Mouse (Mus musculus): ENCODE measurements around the gene Pde10a. TPM values are rescaled to one million over a fixed set of nuclear protein-coding genes. Genes with fewer than 3 reads are reported as not detected.
A peak's percentile ranks its signal among the peaks of the same experiment; 100 is the strongest.

The Pde10a gene
- total RNA-seq, 2 experiments from 2014 or later: 7.5 to 8.4 TPM

- DNase-seq (ENCODE audit: low spot score in 2 of 2): no peak
These were observed 410.4 kb downstream of the Pde10a start for GRCm38 (mm10) chr17:8935604-8936003.

GRCm38 (mm10) chr17:8936603-8937002, 411.4 kb downstream of the Pde10a start:
- DNase-seq (ENCODE audit: low spot score in 2 of 2): no peak

- no peak for DNase-seq (ENCODE audit: low spot score in 2 of 2)
These were observed 426.4 kb downstream of the Pde10a start for GRCm38 (mm10) chr17:8951588-8951987.

GRCm38 (mm10) chr17:8952951-8953350, 427.8 kb downstream of the Pde10a start:
- DNase-seq (ENCODE audit: low spot score in 2 of 2): no peak

GRCm38 (mm10) chr17:8958125-8958524, 433.0 kb downstream of the Pde10a start:
- no peak for DNase-seq (ENCODE audit: low spot score in 2 of 2)

- DNase-seq (ENCODE audit: low spot score in 2 of 2): no peak
These were observed 435.2 kb downstream of the Pde10a start for GRCm38 (mm10) chr17:8960386-8960785.

GRCm38 (mm10) chr17:8961097-8961496, 435.9 kb downstream of the Pde10a start:
- DNase-seq (ENCODE audit: low spot score in 2 of 2): no peak

GRCm38 (mm10) chr17:8961644-8962043, 436.5 kb downstream of the Pde10a start:
- DNase-seq (ENCODE audit: low spot score in 2 of 2): no peak

GRCm38 (mm10) chr17:8965177-8965576, 440.0 kb downstream of the Pde10a start:
- DNase-seq (ENCODE audit: low spot score in 2 of 2): no peak

GRCm38 (mm10) chr17:8972152-8972854, 447.1 kb downstream of the Pde10a start:
- DNase-seq (ENCODE audit: low spot score in 2 of 2): no peak

GRCm38 (mm10) chr17:8973331-8973730, 448.2 kb downstream of the Pde10a start:
- no peak for DNase-seq (ENCODE audit: low spot score in 2 of 2)

GRCm38 (mm10) chr17:8974423-8974822, 449.3 kb downstream of the Pde10a start:
- no peak for DNase-seq (ENCODE audit: low spot score in 2 of 2)

GRCm38 (mm10) chr17:8974823-8975397, 449.7 kb downstream of the Pde10a start:
- no peak for DNase-seq (ENCODE audit: low spot score in 2 of 2)

- DNase-seq (ENCODE audit: low spot score in 2 of 2): no peak
These were observed 451.6 kb downstream of the Pde10a start for GRCm38 (mm10) chr17:8976745-8977144.

GRCm38 (mm10) chr17:8977271-8977670, 452.1 kb downstream of the Pde10a start:
- DNase-seq (ENCODE audit: low spot score in 2 of 2): no peak

GRCm38 (mm10) chr17:8983576-8983975, 458.4 kb downstream of the Pde10a start:
- no peak for DNase-seq (ENCODE audit: low spot score in 2 of 2)

- no peak for DNase-seq (ENCODE audit: low spot score in 2 of 2)
These were observed 460.5 kb downstream of the Pde10a start for GRCm38 (mm10) chr17:8985714-8986113.

GRCm38 (mm10) chr17:8986551-8986950, 461.4 kb downstream of the Pde10a start:
- no peak for DNase-seq (ENCODE audit: low spot score in 2 of 2)

GRCm38 (mm10) chr17:8987369-8987768, 462.2 kb downstream of the Pde10a start:
- no peak for DNase-seq (ENCODE audit: low spot score in 2 of 2)

- peak; percentile 47 to 79 for DNase-seq (ENCODE audit: low spot score in 2 of 2)
These were observed 463.1 kb downstream of the Pde10a start, which contains the start of gene 1700010I14Rik for GRCm38 (mm10) chr17:8988119-8988807. 1700010I14Rik (plus strand) TSS chr17:8988333.

- DNase-seq (ENCODE audit: low spot score in 2 of 2): no peak
These were observed 466.0 kb downstream of the Pde10a start for GRCm38 (mm10) chr17:8991160-8991559.

- DNase-seq (ENCODE audit: low spot score in 2 of 2): no peak
These were observed 470.2 kb downstream of the Pde10a start for GRCm38 (mm10) chr17:8995344-8995743.
